Mouse (Mus musculus) retina, embryonic 14.5 days (tissue): Measurements from ENCODE around the gene Ttc28.

ENCODE experiments used
- DNase-seq: peaks from one replicate; pipeline ENCODE4 v3.0.0-alpha.2; 2015; ENCODE audit warnings: low spot score

The Ttc28 gene

GRCm38 (mm10) chr5:111008431-111008830, 128.8 kb downstream of the Ttc28 start:
- DNase-seq: no peak

- peak; percentile 43 for DNase-seq
Observed at GRCm38 (mm10) chr5:111011271-111011670, 131.7 kb downstream of the Ttc28 start.

GRCm38 (mm10) chr5:111012064-111012463, 132.5 kb downstream of the Ttc28 start:
- DNase-seq: peak; percentile 62

DNA sequence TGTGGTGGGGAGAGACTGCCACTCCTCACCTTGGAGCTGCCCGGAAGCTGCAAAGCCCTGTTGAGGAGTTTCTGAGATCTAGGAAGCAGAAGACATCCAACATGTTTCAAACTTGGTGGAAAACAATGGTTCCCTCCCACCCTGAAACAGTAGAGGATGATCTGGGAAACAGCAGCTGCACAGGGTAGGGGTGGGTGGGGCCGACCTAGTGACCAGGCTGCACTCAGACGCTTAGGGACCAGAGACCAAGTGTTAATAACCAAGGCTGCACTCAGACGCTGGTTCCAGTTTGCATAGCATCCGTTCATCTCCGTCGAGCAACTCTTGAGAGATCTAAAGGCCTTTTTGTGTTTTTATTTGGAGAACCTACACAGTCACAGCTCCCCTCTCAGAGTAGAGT, 133.0 kb downstream of the Ttc28 start:
- peak; percentile 56 for DNase-seq

DNA sequence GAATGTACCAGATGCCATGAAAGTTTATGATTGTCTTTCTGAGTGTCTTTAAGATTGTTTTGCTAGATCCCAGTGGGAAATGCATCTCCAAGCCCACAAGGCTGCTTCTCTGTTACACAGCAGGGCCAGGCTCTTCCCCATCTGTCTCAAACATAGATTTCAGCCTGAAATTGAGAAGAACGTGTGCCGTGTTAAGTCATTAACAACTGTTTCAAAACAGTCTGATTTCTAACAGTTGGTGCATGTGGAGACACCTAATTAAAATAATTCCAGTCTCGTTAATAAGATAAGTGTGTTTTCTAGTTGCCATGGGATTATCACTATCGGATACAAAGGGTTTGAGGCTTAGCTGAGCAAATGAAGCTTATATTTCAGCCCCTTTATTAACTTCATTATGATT, 135.4 kb downstream of the Ttc28 start:
- DNase-seq: peak; percentile 36

DNA sequence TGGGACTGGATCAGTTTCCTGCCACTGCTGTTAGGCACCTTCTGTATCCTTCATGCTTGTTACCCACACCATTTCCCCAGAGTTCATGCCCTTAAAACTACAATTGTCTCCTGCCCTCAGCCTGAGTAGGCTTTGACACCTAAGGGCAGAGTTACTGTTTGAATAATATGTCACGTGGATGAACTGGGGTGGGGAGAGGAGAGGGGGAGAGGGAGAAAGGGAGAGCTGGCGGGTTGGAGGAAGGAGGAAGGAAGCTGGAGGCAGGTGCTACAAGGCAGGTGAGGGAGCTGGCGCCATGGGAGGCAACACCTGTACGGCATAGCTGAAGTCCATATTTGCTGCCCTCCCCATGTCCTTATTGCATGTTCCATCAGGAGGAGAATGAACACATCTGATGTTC, 137.7 kb downstream of the Ttc28 start:
- no peak for DNase-seq

DNA sequence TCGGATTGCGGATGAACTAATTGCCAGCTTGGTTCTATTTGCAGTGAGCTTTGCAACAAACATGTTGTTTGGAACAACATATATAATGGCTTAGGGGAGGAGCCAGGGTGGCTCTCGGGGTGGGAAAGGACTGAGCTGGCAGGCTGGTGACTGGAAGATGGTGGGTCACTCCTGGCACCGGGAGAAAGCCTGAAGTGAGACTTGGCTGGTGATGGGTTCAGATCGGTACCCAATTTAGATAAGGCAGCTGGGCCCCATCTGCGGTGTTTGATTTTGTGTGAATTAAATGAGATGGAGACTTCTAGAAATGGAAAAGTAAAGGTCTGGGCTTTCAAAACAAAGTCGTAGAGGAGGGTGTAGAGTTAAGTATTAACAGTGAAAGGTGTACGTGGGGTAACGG, 142.7 kb downstream of the Ttc28 start:
- no peak for DNase-seq

GRCm38 (mm10) chr5:111022940-111023339, 143.3 kb downstream of the Ttc28 start:
- DNase-seq: no peak

GRCm38 (mm10) chr5:111024621-111025020, 145.0 kb downstream of the Ttc28 start:
- DNase-seq: peak; percentile 60

DNA sequence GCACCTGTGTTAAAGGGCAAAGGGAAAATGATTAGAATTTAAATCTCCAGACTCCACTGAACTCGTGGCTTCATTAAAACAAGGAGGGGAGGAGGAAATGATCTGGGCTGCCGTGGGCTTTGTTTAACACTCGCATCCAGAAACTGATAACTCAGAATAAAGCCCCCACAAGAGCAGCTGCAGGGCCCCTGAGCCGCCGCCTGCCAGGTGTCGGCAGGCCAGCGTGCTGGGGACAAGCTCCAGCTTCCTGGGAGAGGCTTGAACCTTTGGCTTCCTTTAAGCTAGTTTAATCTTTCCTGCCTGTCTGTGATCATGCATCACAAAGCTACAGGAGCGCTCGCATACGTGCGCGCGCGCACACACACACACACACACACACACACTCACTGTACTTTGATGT, 145.9 kb downstream of the Ttc28 start:
- no peak for DNase-seq

GRCm38 (mm10) chr5:111026209-111026608, 146.6 kb downstream of the Ttc28 start:
- no peak for DNase-seq

GRCm38 (mm10) chr5:111028340-111028739, 148.7 kb downstream of the Ttc28 start:
- DNase-seq: no peak

- DNase-seq: no peak
Observed at GRCm38 (mm10) chr5:111028952-111029351, 149.3 kb downstream of the Ttc28 start.

DNA sequence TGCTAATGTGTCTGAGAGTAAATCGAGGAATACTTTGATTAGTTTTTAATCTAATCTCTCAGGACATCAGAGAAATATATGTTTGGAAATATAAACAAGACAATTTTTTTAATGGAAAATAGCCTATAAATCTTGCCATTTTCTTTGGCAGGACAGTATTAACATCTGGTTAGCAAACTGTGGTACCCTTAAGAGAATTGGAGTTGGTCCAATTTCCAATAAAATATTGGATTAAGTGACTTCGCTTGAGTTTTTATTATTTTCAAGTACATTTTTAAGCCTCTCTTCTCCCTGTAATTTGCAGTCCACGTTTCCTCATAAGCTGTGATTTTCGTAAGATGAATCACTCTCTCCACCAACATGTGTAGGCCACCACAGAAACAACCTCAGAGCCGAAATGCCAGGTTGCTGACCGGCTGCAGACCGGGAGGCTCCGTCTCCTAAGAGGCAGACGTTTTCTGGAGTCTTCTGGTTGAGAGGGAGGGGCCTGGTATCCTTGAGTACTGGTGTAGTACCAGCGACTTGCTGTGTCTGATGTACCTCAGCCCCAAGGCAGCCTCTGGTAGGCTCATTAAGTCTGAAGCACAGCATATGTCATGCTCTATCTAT, 153.2 kb downstream of the Ttc28 start:
- no peak for DNase-seq

GRCm38 (mm10) chr5:111033489-111033888, 153.9 kb downstream of the Ttc28 start:
- no peak for DNase-seq

DNA sequence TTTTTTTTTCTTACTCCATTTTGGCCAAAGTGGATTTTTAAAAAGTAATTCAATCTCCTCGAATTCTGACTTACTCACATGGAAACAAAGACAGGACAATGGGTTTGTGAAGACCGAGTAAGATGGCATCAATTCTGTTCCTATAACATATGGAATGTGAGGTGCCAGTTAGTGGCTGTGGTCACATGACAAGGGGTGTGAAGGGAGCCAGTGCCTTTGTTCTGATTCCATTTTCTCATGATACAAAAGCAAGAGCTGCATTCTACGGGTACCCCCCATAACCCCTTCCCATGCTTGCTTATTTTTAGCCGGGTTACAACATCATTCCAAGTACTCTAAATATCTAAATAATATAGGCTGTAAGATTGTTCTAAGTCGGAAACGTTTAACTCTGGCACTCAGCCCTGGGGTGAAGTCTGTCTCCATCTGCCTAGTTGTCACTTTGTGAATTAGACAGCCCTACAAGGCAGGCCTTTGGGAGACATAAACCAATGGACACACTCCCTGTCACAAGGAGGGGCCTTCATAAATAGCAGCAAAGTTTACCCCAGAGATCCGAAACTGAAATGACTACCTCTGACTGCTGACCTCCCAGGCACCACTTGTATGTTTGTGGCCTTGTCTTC, 157.6 kb downstream of the Ttc28 start:
- DNase-seq: no peak

DNA sequence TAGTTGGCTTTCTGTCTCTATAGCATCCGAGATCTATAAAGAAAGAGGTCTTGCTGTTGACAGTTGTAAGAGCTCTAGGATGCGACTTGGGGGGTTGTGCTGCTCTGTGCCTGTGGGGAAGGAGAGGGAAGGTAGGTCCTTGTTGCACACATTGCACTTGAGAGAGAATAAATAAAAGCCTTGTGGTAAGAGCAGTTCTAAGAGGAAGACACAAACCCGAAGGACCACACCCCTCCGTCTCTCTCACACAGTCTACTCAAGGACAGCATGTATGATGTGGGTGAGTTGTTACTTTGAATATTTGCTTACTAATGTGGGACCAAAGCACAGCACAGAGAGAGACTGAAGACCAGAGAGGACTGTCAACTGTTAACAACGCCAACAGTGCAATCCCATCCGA, 160.2 kb downstream of the Ttc28 start:
- no peak for DNase-seq

- no peak for DNase-seq
Observed at GRCm38 (mm10) chr5:111041952-111042351, 162.3 kb downstream of the Ttc28 start.

DNA sequence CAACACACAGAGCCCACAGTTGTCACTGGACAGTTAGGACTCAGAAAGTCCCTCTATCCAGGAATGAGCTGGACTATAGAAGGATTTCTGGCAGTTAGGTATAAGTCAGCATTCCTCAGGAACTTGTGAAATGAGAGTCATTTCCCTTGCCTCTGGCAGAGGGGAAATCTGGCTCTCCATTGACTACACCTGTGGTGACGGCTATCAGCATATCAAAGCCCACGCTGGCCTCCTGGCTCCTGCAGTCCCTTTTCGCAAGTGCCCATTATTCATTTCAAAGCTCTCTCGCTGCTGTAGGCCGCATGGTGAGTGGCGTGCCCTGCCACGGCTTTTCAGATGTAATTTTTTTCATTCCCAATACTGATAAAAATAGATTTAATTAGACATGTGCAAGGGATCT, 164.6 kb downstream of the Ttc28 start:
- no peak for DNase-seq

DNA sequence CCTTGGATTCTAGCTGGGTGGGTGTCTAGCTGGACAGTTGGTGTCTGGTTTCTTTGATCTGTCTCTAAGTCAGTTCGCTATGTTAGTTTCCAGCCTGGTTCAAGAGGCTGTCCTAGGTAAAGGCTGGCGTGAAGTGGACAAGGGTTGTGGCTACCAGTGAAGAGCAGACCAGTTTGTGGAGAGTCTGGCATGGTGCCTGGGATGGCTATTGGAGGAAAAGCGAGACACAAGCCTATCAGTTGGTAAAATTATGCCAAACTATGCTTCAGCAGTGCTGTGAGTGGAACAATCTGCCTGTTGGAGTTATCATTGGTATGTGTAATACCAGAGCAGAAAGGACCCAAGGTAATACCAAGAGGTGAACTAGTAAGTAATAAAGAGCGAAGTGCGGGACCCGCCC, 166.8 kb downstream of the Ttc28 start:
- no peak for DNase-seq

DNA sequence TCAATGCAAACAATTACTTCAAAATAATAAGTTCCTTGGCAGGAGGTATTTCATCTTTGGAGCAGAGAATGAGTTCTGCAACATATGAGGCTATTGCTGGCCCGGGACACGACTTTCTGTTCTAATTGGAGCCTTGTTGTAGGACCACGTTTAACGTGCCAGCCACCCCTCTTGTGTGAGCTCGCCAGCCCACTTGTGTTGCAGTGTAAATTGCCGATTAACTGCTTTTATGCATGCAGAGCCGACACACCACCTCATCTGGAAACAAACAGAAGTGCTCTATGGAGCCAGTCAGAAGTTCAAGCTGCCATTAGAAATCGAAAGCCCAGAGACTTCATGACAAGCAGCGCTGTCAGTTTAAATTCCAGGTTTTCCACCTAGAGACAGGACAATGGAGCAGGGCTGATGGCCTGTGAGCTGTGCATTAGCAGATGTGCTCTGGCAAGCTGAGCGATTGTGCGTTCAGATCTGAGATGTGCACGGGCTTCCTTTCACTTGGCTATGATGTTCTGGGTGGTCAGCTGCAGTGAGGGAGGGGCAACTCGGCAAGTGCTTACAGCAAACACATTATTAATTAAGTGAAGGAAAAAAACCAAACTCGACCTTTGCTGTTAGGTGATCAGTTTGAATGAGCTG, 167.4 kb downstream of the Ttc28 start:
- no peak for DNase-seq

DNA sequence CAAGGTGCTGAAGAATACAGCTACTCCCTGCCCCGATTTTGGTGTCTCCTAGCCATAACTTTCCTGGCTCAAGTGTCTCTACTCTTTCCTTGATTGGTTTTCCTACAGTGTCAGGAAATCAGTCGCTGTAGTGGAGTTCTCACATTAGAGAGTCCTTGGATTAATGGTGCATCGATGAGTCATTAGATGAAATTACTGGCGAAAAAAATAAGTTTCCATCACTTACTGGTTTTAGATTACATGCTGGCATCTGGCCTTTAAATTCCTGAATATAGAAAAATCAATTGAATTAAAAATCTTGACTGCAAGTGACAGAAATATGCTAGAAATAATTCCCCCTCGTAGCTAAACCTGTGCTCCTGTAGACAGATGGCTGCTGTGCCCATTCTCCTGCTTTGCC, 168.4 kb downstream of the Ttc28 start:
- DNase-seq: no peak

- no peak for DNase-seq
Observed at GRCm38 (mm10) chr5:111049584-111049983, 170.0 kb downstream of the Ttc28 start.

DNA sequence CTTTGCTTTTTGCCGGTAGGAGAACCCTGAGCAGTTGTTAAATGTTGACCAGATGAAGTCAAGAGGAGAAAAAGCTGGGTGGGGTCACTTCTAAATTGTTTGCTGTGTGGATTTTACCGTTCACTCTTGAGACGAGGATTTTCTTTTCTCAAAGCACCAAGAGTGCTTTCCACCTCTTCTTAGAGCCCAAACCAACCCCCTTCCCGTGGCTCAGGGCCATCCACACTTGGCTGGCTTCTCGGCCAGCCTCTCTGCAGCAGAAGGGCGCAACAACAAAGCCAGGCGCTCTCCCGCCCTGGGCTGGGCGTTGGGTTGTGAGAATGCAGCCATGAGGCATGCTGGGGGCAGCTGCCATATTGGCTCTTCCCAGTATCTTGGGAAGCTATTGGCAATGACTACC, 170.5 kb downstream of the Ttc28 start:
- no peak for DNase-seq
